In the genomic region with DNA sequence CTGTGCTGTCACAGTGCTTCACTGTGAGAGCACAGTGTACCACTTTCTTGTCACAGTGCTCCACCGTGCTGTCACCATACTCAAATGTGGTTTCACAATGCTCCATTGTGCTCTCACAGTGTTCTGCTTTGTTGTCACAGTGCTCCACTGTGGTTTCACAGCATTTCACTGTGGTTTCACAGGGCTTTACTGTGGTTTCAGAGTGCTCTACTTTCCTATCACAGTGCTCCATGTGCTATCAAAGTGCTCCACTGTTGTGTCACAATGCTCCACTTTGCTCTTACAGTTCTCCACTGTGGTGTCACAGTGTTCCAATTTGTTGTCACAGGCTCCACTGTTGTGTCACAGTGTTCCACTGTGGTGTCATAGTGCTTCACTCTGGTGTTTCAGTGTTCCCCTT, we compare ENCODE assay signal across 21 mouse cellular contexts.
"Had no signal": no experiment of that assay in that cellular context is flagged by ENCODE, and none has a peak within 500 bp of the region (broad histone marks: within the 10 kb centered on the region; RNA-seq: fewer than 3 reads in every experiment).

No protein-coding gene starts in this region.

- H3K4me2 ChIP-seq: limb, embryonic 13.5 days; liver, embryonic 12.5 days; liver, embryonic 15.5 days; lung, embryonic 15.5 days; neural tube, embryonic 12.5 days; neural tube, embryonic 15.5 days had no signal

- H3K27me3 ChIP-seq: limb, embryonic 13.5 days; liver, embryonic 12.5 days; liver, embryonic 15.5 days; lung, embryonic 15.5 days; neural tube, embryonic 12.5 days; neural tube, embryonic 15.5 days had no signal

- DNase-seq: kidney, adult 2 months; kidney, postnatal 25 days; layer of hippocampus, adult 9-11 months; liver; lung, adult 18-20 months; lung, postnatal 10 days; lung, postnatal 36 days; midbrain, embryonic 14.5 days; right cerebral cortex, adult 18-20 months; right cerebral cortex, postnatal 14 days; right cerebral cortex, postnatal 4 days had no signal

- H3K9me3 ChIP-seq: limb, embryonic 10.5 days; limb, embryonic 13.5 days; liver, embryonic 15.5 days; lung, embryonic 15.5 days; neural tube, embryonic 12.5 days; neural tube, embryonic 15.5 days had no signal

- H3K4me3 ChIP-seq: layer of hippocampus, adult 2 months; limb, embryonic 10.5 days; limb, embryonic 13.5 days; liver, embryonic 12.5 days; liver, embryonic 15.5 days; lung, embryonic 15.5 days; neural tube, embryonic 12.5 days; neural tube, embryonic 15.5 days had no signal

- H3K36me3 ChIP-seq: limb, embryonic 10.5 days; limb, embryonic 13.5 days; liver, embryonic 12.5 days; liver, embryonic 15.5 days; lung, embryonic 15.5 days; neural tube, embryonic 12.5 days; neural tube, embryonic 15.5 days had no signal

- H3K4me1 ChIP-seq: limb, embryonic 10.5 days; limb, embryonic 13.5 days; liver, embryonic 12.5 days; liver, embryonic 15.5 days; lung, embryonic 15.5 days; neural tube, embryonic 12.5 days; neural tube, embryonic 15.5 days had no signal

- H3K27ac ChIP-seq: kidney, postnatal 0 days; layer of hippocampus, adult 2 months; limb, embryonic 10.5 days; limb, embryonic 13.5 days; liver, embryonic 12.5 days; liver, embryonic 15.5 days; lung, embryonic 15.5 days; neural tube, embryonic 12.5 days; neural tube, embryonic 15.5 days had no signal

- ATAC-seq: intestine, postnatal 0 days; liver, embryonic 12.5 days had no signal

- H3K9ac ChIP-seq: limb, embryonic 13.5 days; liver, embryonic 12.5 days; liver, embryonic 15.5 days; lung, embryonic 15.5 days; neural tube, embryonic 12.5 days; neural tube, embryonic 15.5 days had no signal
